Mouse (Mus musculus) bone marrow macrophage, adult 2 months (primary cell): ENCODE results near the gene Pip4k2c.

Experiments
- CTCF ChIP-seq: IDR thresholded peaks from 2 replicates; pipeline ENCODE4 v1.5.1; 2012; ENCODE audit warnings: low read depth, mild to moderate bottlenecking, low read length, moderate library complexity
- POLR2A ChIP-seq: IDR thresholded peaks from 2 replicates; pipeline ENCODE4 v1.6.1; 2012; ENCODE audit warnings: mild to moderate bottlenecking, low read depth, low read length, borderline replicate concordance

GRCm38 (mm10) chr10:127160081-127160480 is 51.3 kb downstream of the Pip4k2c start:
- TF ChIP-seq POLR2A (no peak), CTCF (no peak)
